Mouse (Mus musculus): ENCODE data around the gene Cd44.

GRCm38 (mm10) chr2:102798149-102798548 is 103.3 kb downstream of the Cd44 start:
- no peak for TF ChIP-seq CTCF (IDR thresholded peaks at IDR 0.05; ENCODE audit: extremely low read depth, insufficient read length, insufficient replicate concordance, low read depth, low read length)
- TF ChIP-seq POLR2A (IDR thresholded peaks at IDR 0.05; ENCODE audit: low read depth, low read length): no peak

Data from small intestine, adult 2 months (tissue).